Mouse (Mus musculus): ENCODE data around the gene Gm33543. TPM values are rescaled to one million over a fixed set of nuclear protein-coding genes. Genes with fewer than 3 reads are reported as not detected.
A peak's percentile ranks its signal among the peaks of the same experiment; 100 is the strongest.

The Gm33543 gene
- polyA plus RNA-seq, 1 experiment: not detected

DNA sequence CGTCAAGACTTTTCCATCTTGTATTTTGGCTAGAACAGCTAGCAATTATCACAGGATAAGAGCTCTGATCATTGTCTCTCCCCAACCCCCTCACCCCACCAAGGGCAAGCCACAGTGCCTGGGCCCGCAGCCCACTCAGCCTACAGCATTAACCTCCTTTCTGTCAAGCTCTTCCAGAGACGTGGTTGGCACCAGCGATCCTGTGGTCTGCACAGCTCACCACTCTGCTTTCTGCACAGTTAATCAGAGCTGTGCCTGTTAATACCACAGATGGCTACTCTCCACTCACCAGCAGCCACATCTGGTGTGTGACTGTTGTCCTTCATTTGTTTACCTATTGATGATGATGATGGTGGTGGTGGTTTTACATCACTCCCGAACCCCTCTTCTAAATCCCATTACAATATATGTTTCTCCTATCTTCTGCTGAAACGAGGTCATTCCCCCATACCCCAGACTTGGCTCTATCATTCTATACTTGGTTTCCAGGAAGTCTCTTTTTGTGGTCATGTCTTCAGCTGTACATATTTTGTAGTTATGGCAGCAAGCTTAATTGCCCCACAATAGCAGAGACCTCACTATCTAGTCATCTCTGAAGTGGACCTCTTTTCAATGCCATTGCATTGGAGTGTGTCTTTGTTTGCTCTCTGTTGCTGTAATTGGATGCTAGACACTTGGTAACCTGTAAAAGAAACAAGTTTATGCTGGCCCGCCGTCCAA, 61.7 kb downstream of the Gm33543 start:
- H3K4me1 ChIP-seq: peaks cover 12% of the 10 kb centered on the region

DNA sequence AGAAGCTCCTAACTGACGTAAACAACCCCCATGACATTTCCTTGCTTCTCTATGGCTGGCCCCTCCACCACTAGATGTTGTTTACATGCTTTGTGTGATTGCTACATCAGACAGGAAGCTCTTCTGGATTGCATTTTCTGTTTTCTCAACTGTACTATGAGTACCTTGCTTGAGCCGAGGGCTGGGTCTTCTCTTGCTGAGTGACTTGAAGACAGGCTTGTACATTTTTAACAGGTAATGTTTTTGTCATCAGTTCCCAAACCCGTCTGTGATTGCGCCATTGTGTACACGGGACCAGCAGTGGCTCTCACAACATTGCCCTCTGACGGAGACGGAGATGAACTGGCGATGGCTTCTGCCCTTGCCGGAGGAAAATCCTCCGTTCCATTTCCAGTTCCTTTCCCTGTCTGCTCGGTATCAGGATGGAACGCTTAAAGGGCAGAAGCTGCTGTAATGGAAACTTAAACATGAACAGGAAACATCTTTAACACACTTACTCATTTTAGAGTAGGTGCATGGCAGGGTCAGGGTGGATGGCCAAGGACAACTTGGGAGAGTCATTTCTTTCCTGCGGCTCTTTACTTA, 62.8 kb downstream of the Gm33543 start:
- TF ChIP-seq FLI1 (IDR thresholded peaks at IDR 0.05; ENCODE audit: low read length): no peak
- no peak for TF ChIP-seq GATA1 (IDR thresholded peaks at IDR 0.05; ENCODE audit: borderline replicate concordance, low read length)
- H3K27me3 ChIP-seq (replicated peaks): peaks cover 5% of the 10 kb centered on the region
- peaks cover 9% of the 10 kb centered on the region; the same call in 1 of the 2 replicates for H3K9me3 ChIP-seq
- no peak overlapping the region for H3K4me3 ChIP-seq (replicated peaks)
- H3K4me1 ChIP-seq: peaks cover 12% of the 10 kb centered on the region
- H3K36me3 ChIP-seq (replicated peaks; ENCODE audit: low read length): no peaks in the 10 kb centered on the region

More for the DNA sequence above, 61.7 kb downstream of the Gm33543 start:
- peaks cover 9% of the 10 kb centered on the region; the same call in 1 of the 2 replicates for H3K9me3 ChIP-seq
- H3K36me3 ChIP-seq (replicated peaks; ENCODE audit: low read length): no peaks in the 10 kb centered on the region
- H3K4me3 ChIP-seq (replicated peaks): peak overlapping the region; percentile 53
- TF ChIP-seq FLI1 (IDR thresholded peaks at IDR 0.05; ENCODE audit: low read length) (no peak), GATA1 (IDR thresholded peaks at IDR 0.05; ENCODE audit: borderline replicate concordance, low read length) (no peak)
- peaks cover 7% of the 10 kb centered on the region for H3K27me3 ChIP-seq (replicated peaks)

DNA sequence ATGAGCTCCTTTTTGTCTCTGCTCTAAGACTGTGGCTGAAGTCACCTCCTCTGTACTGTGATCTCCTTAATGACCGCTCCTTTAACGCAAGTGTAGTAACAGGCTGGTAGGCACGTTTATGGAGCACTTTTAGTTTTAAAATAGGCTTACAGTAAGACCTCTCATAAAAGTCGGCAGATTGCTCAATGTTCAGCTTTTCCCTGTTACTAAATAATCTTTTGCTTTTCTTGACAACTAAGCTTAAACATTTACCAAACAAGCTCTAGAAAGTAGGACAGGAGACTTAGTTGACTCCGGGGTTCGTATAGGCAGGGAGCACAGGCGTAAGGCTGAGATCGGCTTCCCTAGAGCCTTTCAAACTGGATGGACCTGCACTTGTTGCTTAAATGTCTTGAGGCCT, 64.1 kb downstream of the Gm33543 start:
- H3K9me3 ChIP-seq: peaks cover 9% of the 10 kb centered on the region
- H3K36me3 ChIP-seq (replicated peaks; ENCODE audit: low read length): no peaks in the 10 kb centered on the region
- no peak for TF ChIP-seq FLI1 (IDR thresholded peaks at IDR 0.05; ENCODE audit: low read length)
- TF ChIP-seq GATA1 (IDR thresholded peaks at IDR 0.05; ENCODE audit: borderline replicate concordance, low read length): no peak
- H3K4me1 ChIP-seq: peaks cover 12% of the 10 kb centered on the region
- H3K4me3 ChIP-seq (replicated peaks): no peak overlapping the region
- H3K27me3 ChIP-seq (replicated peaks): peaks cover 6% of the 10 kb centered on the region

DNA sequence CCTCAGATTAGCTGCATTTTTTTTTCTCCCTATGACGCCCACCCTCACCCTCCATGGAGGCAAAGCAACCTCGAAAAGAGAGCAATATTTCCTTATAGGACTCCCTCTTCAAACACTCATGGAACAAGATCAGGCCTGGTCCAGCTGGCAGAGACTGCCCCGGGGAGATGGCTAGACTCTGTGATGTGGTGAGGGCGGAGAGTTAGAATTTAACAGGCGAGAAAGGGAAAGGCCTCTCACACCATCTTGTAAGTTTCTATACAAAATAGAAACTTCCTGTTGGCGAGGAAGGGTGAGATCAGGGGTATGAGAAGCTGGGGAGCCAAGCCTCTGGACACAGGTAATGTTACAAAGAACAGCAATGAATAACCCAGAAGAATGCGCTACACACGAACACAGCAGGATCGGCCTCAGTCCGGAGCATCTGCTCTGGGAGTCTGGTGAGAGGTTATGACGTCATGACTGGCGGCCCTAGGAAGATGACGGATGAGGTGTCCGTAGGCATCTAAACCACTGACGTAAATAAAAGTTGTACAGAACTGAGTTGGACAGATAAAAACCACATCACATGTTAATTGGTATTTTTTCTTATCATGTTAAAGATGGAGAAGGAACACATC, 64.9 kb downstream of the Gm33543 start:
- TF ChIP-seq GATA1 (IDR thresholded peaks at IDR 0.05; ENCODE audit: borderline replicate concordance, low read length): no peak
- no peak for TF ChIP-seq FLI1 (IDR thresholded peaks at IDR 0.05; ENCODE audit: low read length)
- Histone ChIP-seq H3K4me3 (replicated peaks) (no peak overlapping the region), H3K9me3 (peaks cover 10% of the 10 kb centered on the region), H3K36me3 (replicated peaks; ENCODE audit: low read length) (no peaks in the 10 kb centered on the region), H3K4me1 (peaks cover 12% of the 10 kb centered on the region), H3K27me3 (replicated peaks) (peaks cover 11% of the 10 kb centered on the region)

DNA sequence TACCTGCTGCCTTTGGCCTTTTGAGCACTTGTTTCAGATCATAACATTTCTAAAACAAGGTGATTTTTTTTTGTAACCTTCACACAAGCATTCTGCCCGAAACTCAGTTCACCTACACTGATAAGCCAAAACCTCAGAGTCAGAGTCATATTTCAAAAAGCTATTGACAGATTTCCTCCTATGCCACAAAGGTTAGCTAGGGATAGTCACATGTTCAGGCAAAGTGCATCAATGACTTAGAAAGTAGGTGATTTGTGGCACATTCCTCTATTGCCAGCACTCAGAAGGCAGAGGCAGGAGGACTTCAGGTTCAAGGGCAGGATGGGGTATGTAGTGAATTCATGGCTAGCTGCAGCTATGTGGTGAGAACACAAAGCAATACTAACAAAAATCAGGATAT, 65.7 kb downstream of the Gm33543 start:
- Histone ChIP-seq H3K27me3 (replicated peaks) (peaks cover 14% of the 10 kb centered on the region), H3K9me3 (peaks cover 11% of the 10 kb centered on the region), H3K4me3 (replicated peaks) (no peak overlapping the region), H3K4me1 (peaks cover 12% of the 10 kb centered on the region), H3K36me3 (replicated peaks; ENCODE audit: low read length) (no peaks in the 10 kb centered on the region)
- TF ChIP-seq FLI1 (IDR thresholded peaks at IDR 0.05; ENCODE audit: low read length) (no peak), GATA1 (IDR thresholded peaks at IDR 0.05; ENCODE audit: borderline replicate concordance, low read length) (no peak)

DNA sequence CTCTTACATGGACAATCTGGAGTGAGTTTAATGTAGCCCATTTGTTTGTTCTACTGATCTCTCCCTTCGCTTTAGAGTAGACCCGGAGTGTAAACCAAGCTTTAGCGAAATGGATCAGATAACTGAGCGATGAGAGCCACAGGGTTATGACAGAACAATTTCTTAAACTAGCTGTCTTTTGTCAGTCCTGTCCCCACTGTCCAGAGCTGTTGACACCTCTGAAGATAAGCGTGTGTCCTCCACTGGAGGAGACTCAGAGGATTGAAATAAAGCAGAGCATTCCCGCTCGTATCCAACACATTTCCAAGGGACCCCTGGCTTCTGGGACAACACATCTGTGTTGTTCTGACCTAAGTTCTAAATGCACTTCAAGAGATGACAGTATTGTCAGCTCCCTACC, 67.9 kb downstream of the Gm33543 start:
- Histone ChIP-seq H3K9me3 (peaks cover 16% of the 10 kb centered on the region), H3K27me3 (replicated peaks) (peaks cover 14% of the 10 kb centered on the region), H3K36me3 (replicated peaks; ENCODE audit: low read length) (no peaks in the 10 kb centered on the region), H3K4me3 (replicated peaks) (no peak overlapping the region), H3K4me1 (no peaks in the 10 kb centered on the region)
- TF ChIP-seq FLI1 (IDR thresholded peaks at IDR 0.05; ENCODE audit: low read length): no peak
- TF ChIP-seq GATA1 (IDR thresholded peaks at IDR 0.05; ENCODE audit: borderline replicate concordance, low read length): no peak

DNA sequence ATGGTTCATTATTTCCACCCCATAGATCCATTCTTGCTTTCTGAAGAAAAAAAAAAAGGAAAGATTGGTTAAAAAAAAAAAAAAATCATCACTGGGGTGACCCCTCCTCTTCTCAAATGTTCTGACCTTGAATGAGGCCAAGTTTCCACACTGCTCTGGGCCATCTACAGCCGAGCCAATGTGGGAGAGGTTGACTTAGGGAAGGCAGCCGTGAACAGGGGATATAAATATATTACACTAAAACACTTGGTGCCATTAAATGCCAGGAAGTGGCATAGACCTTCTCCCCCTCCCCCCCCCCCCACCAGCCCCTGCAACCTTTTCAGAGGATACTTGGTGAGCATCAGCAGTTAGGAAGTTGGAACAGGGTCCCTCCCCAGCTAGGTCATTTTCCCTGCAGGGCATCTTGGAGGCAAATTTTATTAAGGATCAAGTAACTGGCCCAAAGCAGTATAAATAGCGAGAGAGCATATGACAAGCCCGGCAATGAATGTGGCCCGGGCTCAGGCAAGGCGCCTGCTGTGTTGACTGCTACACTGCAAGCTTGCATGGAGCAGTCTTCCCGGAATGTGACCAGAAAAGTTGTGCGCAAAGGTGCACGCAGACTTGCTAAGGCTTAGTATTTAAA, 68.6 kb downstream of the Gm33543 start:
- Histone ChIP-seq H3K27me3 (replicated peaks) (peaks cover 14% of the 10 kb centered on the region), H3K36me3 (replicated peaks; ENCODE audit: low read length) (no peaks in the 10 kb centered on the region), H3K4me1 (no peaks in the 10 kb centered on the region), H3K9me3 (peaks cover 16% of the 10 kb centered on the region), H3K4me3 (replicated peaks) (no peak overlapping the region)
- TF ChIP-seq FLI1 (IDR thresholded peaks at IDR 0.05; ENCODE audit: low read length) (no peak), GATA1 (IDR thresholded peaks at IDR 0.05; ENCODE audit: borderline replicate concordance, low read length) (no peak)

Other genes with a start within 250 kb of the Gm33543 start
- not detected in 2 replicates for gene Anapc15-ps, start 169.5 kb downstream of the Gm33543 start, polyA plus RNA-seq (2012; ENCODE audit: insufficient read depth, low replicate concordance)
- gene Eea1, start 97.7 kb upstream of the Gm33543 start, polyA plus RNA-seq (2012; ENCODE audit: insufficient read depth, low replicate concordance): 2.4 and 3.5 TPM in 2 replicates

Data from megakaryocyte, embryonic 14.5 days (primary cell).